Mouse (Mus musculus) forebrain, embryonic 10.5 days (tissue): ENCODE measurements around the gene Gas8. TPM values are rescaled to one million over a fixed set of nuclear protein-coding genes. Genes with fewer than 3 reads are reported as not detected.
"Not testable (repeated sequence)": the region's sequence is repeated elsewhere in the genome, so short reads cannot be mapped to it uniquely, and the experiment has no call there.

ENCODE experiments used
- DNase-seq: peaks from one replicate; pipeline ENCODE4 v3.0.0-alpha.2; 2017; ENCODE audit warnings: low spot score; ENCODE audit errors: extremely low spot score
- H3K27ac ChIP-seq: fragments of 300-500 bp; sonication (generic); 2 replicates; pipeline ENCODE4 v1.5.1; 2016; ENCODE audit warnings: mild to moderate bottlenecking
- H3K27me3 ChIP-seq: fragments of 300-500 bp; sonication (generic); 2 replicates; pipeline ENCODE4 v1.6.1; 2016; ENCODE audit warnings: mild to moderate bottlenecking; ENCODE audit not compliant: poor library complexity, severe bottlenecking
- H3K36me3 ChIP-seq: fragments of 300-500 bp; sonication (generic); replicated peaks from 2 replicates; pipeline ENCODE4 v1.6.1; 2016; ENCODE audit warnings: mild to moderate bottlenecking, moderate library complexity
- H3K4me1 ChIP-seq: fragments of 300-500 bp; sonication (generic); 2 replicates; pipeline ENCODE4 v1.6.1; 2016
- H3K4me3 ChIP-seq: fragments of 300-500 bp; sonication (generic); 2 replicates; pipeline ENCODE4 v1.5.1; 2016; ENCODE audit warnings: mild to moderate bottlenecking, moderate library complexity
- H3K9me3 ChIP-seq: fragments of 300-500 bp; sonication (generic); 2 replicates; pipeline ENCODE4 v1.6.1; 2016; ENCODE audit warnings: mild to moderate bottlenecking, moderate library complexity
- WGBS: fragments of 180-500 bp; shearing (Covaris S2); methylation state at CpG from one replicate; pipeline ENCODE4 v1.1.7; 2016; 5-methylcytosine and 5-hydroxymethylcytosine counted together
- polyA plus RNA-seq: library from polyadenylated mRNA; unstranded; fragments of >200 nt; fragmentation: Nextera tagmentation; extraction: Ambion mirVana; gene quantifications from 2 replicates; pipeline ENCODE4 v1.2.1, GENCODE M21; 2016

Gene Gas8
- polyA plus RNA-seq, 1 experiment from 2014 or later = 42.7 TPM

GRCm38 (mm10) chr8:123527720-123528489 lies 9.3 kb downstream of the Gas8 start:
- H3K27me3 ChIP-seq = no peaks in the 10 kb centered on the region
- no peaks in the 10 kb centered on the region for H3K9me3 ChIP-seq
- no peak for DNase-seq
- H3K27ac ChIP-seq = no peak overlapping the region
- no peaks in the 10 kb centered on the region for H3K4me1 ChIP-seq
- WGBS = 93% methylated on average over 25 of the region's 25 CpGs
- H3K36me3 ChIP-seq = peaks cover 100% of the 10 kb centered on the region
- H3K4me3 ChIP-seq = no peak overlapping the region

- Histone ChIP-seq H3K27ac (no peak overlapping the region), H3K36me3 (peaks cover 57% of the 10 kb centered on the region), H3K4me1 (peaks cover 4% of the 10 kb centered on the region), H3K4me3 (no peak overlapping the region), H3K9me3 (no peaks in the 10 kb centered on the region), H3K27me3 (peaks cover 34% of the 10 kb centered on the region)
- WGBS = 88% methylated on average over 9 of the region's 9 CpGs
- no peak for DNase-seq
Observed at GRCm38 (mm10) chr8:123536242-123536989, 17.8 kb downstream of the Gas8 start.

DNA sequence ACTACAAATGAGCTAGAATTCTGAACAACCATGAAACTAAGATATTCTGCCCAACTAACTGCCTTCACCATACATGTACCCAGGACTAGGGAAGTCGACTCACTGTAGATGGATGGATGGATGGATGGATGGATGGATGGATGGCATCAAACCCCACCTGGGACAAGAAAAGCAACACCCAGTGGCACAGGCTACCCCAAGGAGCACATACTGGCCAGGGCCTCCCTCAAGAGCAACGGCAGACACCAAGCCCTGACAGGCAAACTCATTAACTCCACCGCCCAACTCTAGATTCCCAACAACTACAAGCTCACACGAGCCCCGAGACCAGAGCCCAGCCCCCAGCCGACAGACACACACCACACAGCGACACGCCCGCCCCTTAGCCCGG lies 18.4 kb downstream of the Gas8 start:
- DNase-seq = no peak
- 39% methylated on average over 10 of the region's 10 CpGs for WGBS
- no peak overlapping the region for H3K27ac ChIP-seq
- peaks cover 51% of the 10 kb centered on the region for H3K36me3 ChIP-seq
- no peak overlapping the region for H3K4me3 ChIP-seq
- H3K27me3 ChIP-seq = peaks cover 34% of the 10 kb centered on the region
- H3K4me1 ChIP-seq = peaks cover 4% of the 10 kb centered on the region
- no peaks in the 10 kb centered on the region for H3K9me3 ChIP-seq

DNA sequence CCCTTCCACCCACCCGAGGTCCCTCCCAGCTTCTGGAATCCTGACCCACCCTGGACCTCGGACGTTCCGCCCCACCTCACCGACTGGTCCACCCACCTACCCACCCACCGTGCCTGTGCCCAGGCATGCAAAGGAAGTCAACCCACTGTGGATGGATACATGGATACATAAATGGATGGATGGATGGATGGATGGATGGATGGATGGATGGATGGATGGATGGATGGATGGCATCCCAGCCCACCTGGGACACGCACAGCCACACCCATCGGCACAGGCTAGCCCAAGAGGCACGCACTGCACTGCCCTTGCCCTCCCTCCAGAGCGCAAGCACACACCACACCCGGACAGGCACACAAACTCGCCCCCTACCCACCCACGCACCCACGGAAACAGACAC lies 19.0 kb downstream of the Gas8 start:
- WGBS = 76% methylated on average over 7 of the region's 14 CpGs
- not testable (repeated sequence) for H3K4me3 ChIP-seq

GRCm38 (mm10) chr8:123564221-123564620 lies 45.6 kb downstream of the Gas8 start:
- not testable (repeated sequence) for H3K9me3 ChIP-seq, H3K27me3 ChIP-seq, H3K4me3 ChIP-seq, H3K4me1 ChIP-seq, H3K27ac ChIP-seq, DNase-seq, H3K36me3 ChIP-seq
- no CpG with 5 or more reads among the region's 45 CpGs for WGBS

More for the DNA sequence above, 19.0 kb downstream of the Gas8 start:
- H3K27me3 ChIP-seq = peaks cover 34% of the 10 kb centered on the region
- DNase-seq, H3K27ac ChIP-seq, H3K4me1 ChIP-seq, H3K9me3 ChIP-seq: not testable (repeated sequence)
- peaks cover 45% of the 10 kb centered on the region for H3K36me3 ChIP-seq

GRCm38 (mm10) chr8:123575386-123575785 lies 56.8 kb downstream of the Gas8 start:
- H3K27me3 ChIP-seq, H3K9me3 ChIP-seq, H3K36me3 ChIP-seq, H3K27ac ChIP-seq, H3K4me1 ChIP-seq, DNase-seq, H3K4me3 ChIP-seq: not testable (repeated sequence)
- WGBS = 61% methylated on average over 2 of the region's 10 CpGs

Other genes starting within 250 kb of the Gas8 start
- gene Fanca, start 200.3 kb upstream of the Gas8 start, polyA plus RNA-seq = 49.6 and 52.3 TPM in 2 replicates
- gene Spire2, start 186.1 kb upstream of the Gas8 start, polyA plus RNA-seq = 6.5 and 6.9 TPM in 2 replicates
- gene Tcf25, start 145.1 kb upstream of the Gas8 start, polyA plus RNA-seq = 146 and 151 TPM in 2 replicates
- gene Mc1r, start 111.7 kb upstream of the Gas8 start, polyA plus RNA-seq = 0.06 and 0.07 TPM in 2 replicates
- 205 and 261 TPM in 2 replicates for gene Tubb3, start 107.4 kb upstream of the Gas8 start, polyA plus RNA-seq
- 45.9 and 49.9 TPM in 2 replicates for gene Def8, start 95.3 kb upstream of the Gas8 start, polyA plus RNA-seq
- gene Afg3l1, start 40.9 kb upstream of the Gas8 start, polyA plus RNA-seq = 68.8 and 69.7 TPM in 2 replicates
- gene Dbndd1, start 3.4 kb upstream of the Gas8 start, polyA plus RNA-seq = 13.7 and 14.0 TPM in 2 replicates
- gene Rhou, start 135.1 kb downstream of the Gas8 start, polyA plus RNA-seq = 5.9 and 6.0 TPM in 2 replicates